Mouse (Mus musculus) liver, adult 2 months (tissue): ENCODE measurements around the gene Dlg2. TPM values are rescaled to one million over a fixed set of nuclear protein-coding genes. Genes with fewer than 3 reads are reported as not detected.

ENCODE experiments used
- DNase-seq: peaks from one replicate; pipeline ENCODE4 v3.0.0-alpha.2; 2011; ENCODE audit warnings: low read depth, low spot score; ENCODE audit errors: extremely low read depth
- H3K27ac ChIP-seq: fragments of 200-500 bp; replicated peaks from 2 replicates; pipeline ENCODE4 v1.5.1; 2012; ENCODE audit warnings: low read depth, mild to moderate bottlenecking, control low read depth, inconsistent platforms, low read length; ENCODE audit not compliant: insufficient read depth
- H3K27me3 ChIP-seq: fragments of 200-500 bp; 2 replicates; pipeline ENCODE4 v1.6.1; 2012; ENCODE audit warnings: mild to moderate bottlenecking, moderate library complexity, low read length, inconsistent platforms; ENCODE audit not compliant: control insufficient read depth, insufficient read depth
- H3K36me3 ChIP-seq: fragments of 200-500 bp; 2 replicates; pipeline ENCODE4 v1.6.1; 2012; ENCODE audit warnings: low read length, inconsistent platforms; ENCODE audit not compliant: control insufficient read depth, insufficient read depth
- H3K4me1 ChIP-seq: fragments of 200-500 bp; 2 replicates; pipeline ENCODE4 v1.6.1; 2011; ENCODE audit warnings: low read length; ENCODE audit not compliant: control insufficient read depth, insufficient read depth
- H3K4me3 ChIP-seq: fragments of 200-500 bp; 2 replicates; pipeline ENCODE4 v1.5.1; 2011; ENCODE audit warnings: low read depth, mild to moderate bottlenecking, control low read depth, low read length, moderate library complexity; ENCODE audit not compliant: insufficient read depth
- H3K79me2 ChIP-seq: fragments of 200-500 bp; 2 replicates; pipeline ENCODE4 v1.6.1; 2012; ENCODE audit warnings: inconsistent platforms, mild to moderate bottlenecking, low read length, moderate library complexity; ENCODE audit not compliant: control insufficient read depth, insufficient read depth
- H3K9ac ChIP-seq: fragments of 200-500 bp; 2 replicates; pipeline ENCODE4 v1.6.1; 2012; ENCODE audit warnings: low read depth, mild to moderate bottlenecking, control low read depth, inconsistent platforms, low read length
- CTCF ChIP-seq: fragments of 200-500 bp; IDR thresholded peaks from 2 replicates; pipeline ENCODE4 v1.5.1; 2011; ENCODE audit warnings: low read depth, low read length, control low read depth
- POLR2A ChIP-seq: fragments of 200-500 bp; IDR thresholded peaks from 2 replicates; pipeline ENCODE4 v1.6.1; 2011; ENCODE audit warnings: low read length, control low read depth; ENCODE audit not compliant: insufficient read depth; ENCODE audit errors: extremely low read depth
- WGBS: fragments of 180-500 bp; shearing (Covaris S2); methylation state at CpG from one replicate; pipeline ENCODE4 v1.1.7; 2018; 5-methylcytosine and 5-hydroxymethylcytosine counted together
- polyA plus RNA-seq: library from polyadenylated mRNA; depleted of rRNA; stranded (reverse); fragments of >200 nt; gene quantifications from 2 replicates; pipeline ENCODE4 v1.2.3, GENCODE M21; 2012
- total RNA-seq: library from RNA; depleted of rRNA; stranded (reverse); fragments of >200 nt; gene quantifications from 2 replicates; pipeline ENCODE4 v1.2.3, GENCODE M21; 2014

The Dlg2 gene
- total and polyA plus RNA-seq, 2 experiments, result 0.65 TPM; not detected in 1

DNA sequence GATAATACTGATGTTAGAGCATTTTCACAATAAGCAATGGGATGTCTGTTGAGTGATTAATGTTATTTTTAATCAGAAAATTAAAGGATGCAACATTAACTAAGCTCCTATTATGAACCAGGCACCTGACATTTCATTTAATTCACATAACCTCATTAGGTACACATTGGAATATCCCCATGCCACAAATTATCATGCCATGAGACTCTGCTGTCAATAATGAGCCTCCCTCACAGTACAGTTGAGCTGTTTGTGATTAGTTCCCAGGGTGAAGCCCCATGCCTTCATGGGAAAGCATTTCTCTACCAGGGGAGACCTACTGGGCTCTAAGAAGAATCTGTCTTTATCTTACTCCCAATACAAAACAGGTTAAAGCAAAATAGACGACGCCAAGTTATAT, 697.1 kb downstream of the Dlg2 start:
- 86% methylated on average over 2 of the region's 2 CpGs for WGBS
- no peak for TF ChIP-seq POLR2A
- Histone ChIP-seq H3K9ac (no peak overlapping the region), H3K27me3 (no peaks in the 10 kb centered on the region), H3K27ac (no peak overlapping the region), H3K79me2 (no peaks in the 10 kb centered on the region), H3K36me3 (no peaks in the 10 kb centered on the region), H3K4me1 (no peaks in the 10 kb centered on the region), H3K4me3 (no peak overlapping the region)
- DNase-seq, result no peak

DNA sequence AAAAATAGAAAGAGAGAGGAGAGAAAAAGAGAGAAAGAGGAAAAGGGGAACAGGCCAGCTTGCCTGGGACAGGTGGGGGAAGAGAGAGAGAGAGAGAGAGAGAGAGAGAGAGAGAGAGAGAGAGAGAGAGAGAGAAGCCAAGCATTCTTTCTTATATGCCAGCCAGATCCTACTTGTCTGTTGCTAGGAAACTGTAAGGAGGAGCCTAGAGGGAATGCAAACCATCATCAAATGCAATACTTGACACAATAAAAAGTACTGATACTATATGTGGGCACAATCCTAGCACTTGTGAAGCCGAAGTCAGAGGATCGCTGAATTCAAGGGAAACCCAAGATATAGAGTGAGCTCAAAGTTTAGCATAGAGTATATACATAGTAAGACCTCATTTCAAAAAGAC, 711.7 kb downstream of the Dlg2 start:
- no peaks in the 10 kb centered on the region for H3K79me2 ChIP-seq
- TF ChIP-seq CTCF (no peak), POLR2A (no peak)
- H3K4me3 ChIP-seq, result no peak overlapping the region
- DNase-seq, result no peak
- no peak overlapping the region for H3K9ac ChIP-seq
- H3K36me3 ChIP-seq, result no peaks in the 10 kb centered on the region
- H3K4me1 ChIP-seq, result no peaks in the 10 kb centered on the region
- H3K27ac ChIP-seq, result no peak overlapping the region
- 97% methylated on average over 2 of the region's 2 CpGs for WGBS
- H3K27me3 ChIP-seq, result no peaks in the 10 kb centered on the region

DNA sequence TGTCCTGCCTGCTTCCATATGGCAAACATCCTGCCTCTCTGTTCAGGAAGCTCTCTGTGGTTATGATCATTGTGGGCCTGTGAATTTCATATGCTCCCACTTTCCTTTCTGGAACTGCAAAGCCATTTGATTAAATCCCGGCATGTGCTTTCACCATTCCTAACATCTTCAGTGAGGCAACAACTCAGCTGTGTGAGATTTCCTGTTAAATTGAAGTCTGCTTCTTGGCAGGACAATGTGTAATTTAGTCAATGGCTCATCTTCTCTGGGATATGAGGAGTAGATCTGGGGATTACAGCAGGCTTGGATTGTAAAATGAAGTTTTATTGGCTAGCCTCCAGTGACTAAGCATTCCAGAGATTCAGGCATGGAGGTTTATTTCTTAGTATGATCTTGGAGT, 722.9 kb downstream of the Dlg2 start:
- Histone ChIP-seq H3K27me3 (no peaks in the 10 kb centered on the region; the same call in 1 of the 2 replicates), H3K4me3 (no peak overlapping the region), H3K79me2 (no peaks in the 10 kb centered on the region), H3K9ac (no peak overlapping the region), H3K36me3 (no peaks in the 10 kb centered on the region), H3K27ac (no peak overlapping the region), H3K4me1 (no peaks in the 10 kb centered on the region)
- DNase-seq, result no peak
- TF ChIP-seq CTCF (no peak), POLR2A (no peak)
- WGBS, result 87% methylated on average over 1 of the region's 1 CpGs

DNA sequence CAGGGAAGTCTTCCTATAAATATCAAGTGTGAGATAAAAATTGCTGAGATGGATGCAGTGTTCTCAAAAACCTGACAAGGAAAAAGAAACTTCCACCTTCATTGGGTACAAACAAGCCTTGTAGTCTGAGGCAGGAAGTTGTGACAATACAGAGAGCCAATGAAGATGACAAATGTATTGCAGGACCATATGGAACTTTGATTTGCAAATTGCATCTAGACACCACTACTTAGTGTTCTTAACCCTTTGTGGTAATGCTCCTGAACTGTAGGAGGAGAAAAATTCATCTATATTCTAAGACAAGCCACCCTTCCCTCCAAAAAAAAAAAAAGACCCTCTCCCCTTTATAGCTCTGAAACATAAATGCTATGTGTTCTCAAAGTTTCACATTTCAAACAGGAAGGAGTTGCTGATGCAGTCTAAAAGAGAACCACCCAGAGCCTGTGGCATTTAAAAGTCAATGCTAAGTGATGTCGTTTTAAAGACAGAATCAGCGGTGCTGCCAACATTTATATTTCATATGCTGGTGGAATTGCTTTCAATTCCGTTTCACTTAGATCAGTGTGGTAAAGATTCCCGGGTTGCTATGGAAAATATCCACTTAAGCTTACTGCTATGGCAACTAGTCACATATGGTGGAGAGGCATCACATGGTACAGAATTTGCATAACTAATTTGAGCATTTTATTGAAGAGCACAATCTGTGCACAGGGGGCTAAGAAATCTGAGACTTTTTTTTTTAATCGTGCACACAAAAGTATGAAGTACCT, 731.8 kb downstream of the Dlg2 start:
- Histone ChIP-seq H3K9ac (no peak overlapping the region), H3K4me1 (no peaks in the 10 kb centered on the region), H3K4me3 (no peak overlapping the region), H3K79me2 (no peaks in the 10 kb centered on the region), H3K27me3 (peaks cover 2% of the 10 kb centered on the region; the same call in 1 of the 2 replicates), H3K36me3 (no peaks in the 10 kb centered on the region), H3K27ac (no peak overlapping the region)
- DNase-seq, result no peak
- TF ChIP-seq POLR2A, result no peak
- TF ChIP-seq CTCF, result no peak
- 76% methylated on average over 5 of the region's 5 CpGs for WGBS

DNA sequence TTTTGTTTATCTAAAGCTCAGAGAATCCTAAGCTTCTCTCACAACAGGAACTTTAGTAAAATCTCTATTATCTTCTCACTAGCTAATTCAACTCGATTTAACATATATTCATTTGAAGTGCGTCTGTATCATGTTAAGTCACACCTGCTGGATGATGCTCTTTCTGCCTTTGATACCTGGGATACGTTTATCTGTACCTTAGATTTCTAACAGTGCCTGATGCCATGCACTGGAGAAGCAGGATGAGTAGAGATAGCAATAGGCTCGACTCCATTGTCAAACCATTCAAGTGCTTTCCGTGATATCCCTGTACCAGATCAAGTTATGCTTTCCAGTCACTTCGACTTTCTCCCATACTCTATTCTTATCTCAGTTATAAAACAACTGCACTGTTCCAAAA, 732.5 kb downstream of the Dlg2 start:
- Histone ChIP-seq H3K4me1 (no peaks in the 10 kb centered on the region), H3K36me3 (no peaks in the 10 kb centered on the region), H3K9ac (no peak overlapping the region), H3K79me2 (no peaks in the 10 kb centered on the region), H3K4me3 (no peak overlapping the region), H3K27ac (no peak overlapping the region), H3K27me3 (peaks cover 2% of the 10 kb centered on the region; the same call in 1 of the 2 replicates)
- TF ChIP-seq POLR2A (no peak), CTCF (no peak)
- DNase-seq, result no peak
- 63% methylated on average over 6 of the region's 6 CpGs for WGBS

DNA sequence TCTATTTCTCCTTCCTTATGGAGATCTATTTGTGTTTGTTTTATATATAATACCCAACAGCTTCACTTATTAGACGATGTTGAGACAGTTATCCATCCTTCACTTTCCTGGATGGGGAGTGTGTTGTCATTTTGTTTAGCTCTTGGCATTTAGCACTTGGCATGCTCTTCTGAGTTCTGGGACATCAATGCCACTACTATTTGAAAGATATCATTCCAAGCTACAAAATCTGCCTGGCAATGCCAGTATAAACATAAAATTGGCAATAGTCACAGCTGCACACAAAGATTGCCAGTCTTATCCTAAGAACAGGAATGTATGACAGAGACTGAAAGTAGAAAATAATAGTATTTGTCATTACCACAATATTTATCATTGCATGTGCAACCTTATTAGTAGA, 735.8 kb downstream of the Dlg2 start:
- TF ChIP-seq POLR2A (no peak), CTCF (no peak)
- Histone ChIP-seq H3K4me1 (no peaks in the 10 kb centered on the region), H3K9ac (no peak overlapping the region), H3K27ac (no peak overlapping the region), H3K4me3 (no peak overlapping the region), H3K27me3 (peaks cover 2% of the 10 kb centered on the region; the same call in 1 of the 2 replicates), H3K36me3 (no peaks in the 10 kb centered on the region), H3K79me2 (no peaks in the 10 kb centered on the region)
- WGBS, result 32% methylated on average over 1 of the region's 1 CpGs
- peak; percentile 73 for DNase-seq
